Mouse (Mus musculus) MEL (cell line): ENCODE data around the gene Alad.

ENCODE experiments used
- CHD1 ChIP-seq: IDR thresholded peaks from 2 replicates; pipeline ENCODE4 v1.6.1; 2012; ENCODE audit warnings: low read depth, mild to moderate bottlenecking, inconsistent platforms, low read length, improper control_type of control experiment
- CTCF ChIP-seq, 3 experiments: IDR thresholded peaks in 2 of 3; conservative IDR thresholded peaks in 1 of 3; 2 replicates each; pipeline ENCODE4 v1.5.1; 2011 to 2012; ENCODE audit warnings: low read length in 3 of 3, low read depth in 2 of 3, mild to moderate bottlenecking in 2 of 3, improper control_type of control experiment in 1 of 3, inconsistent platforms in 1 of 3, mixed read lengths in 1 of 3, moderate library complexity in 1 of 3; ENCODE audit not compliant: control insufficient read depth in 1 of 3, insufficient read depth in 1 of 3, poor library complexity in 1 of 3, severe bottlenecking in 1 of 3
- ELF1 ChIP-seq: IDR thresholded peaks from 2 replicates; pipeline ENCODE4 v1.6.1; 2014; ENCODE audit warnings: low read depth, mild to moderate bottlenecking, inconsistent platforms, low read length, improper control_type of control experiment, moderate library complexity
- KAT2A ChIP-seq: conservative IDR thresholded peaks from 2 replicates; pipeline ENCODE4 v1.6.1; 2012; ENCODE audit warnings: low read depth, low read length, improper control_type of control experiment, inconsistent platforms
- MAFK ChIP-seq: IDR thresholded peaks from 2 replicates; pipeline ENCODE4 v1.6.1; 2011; ENCODE audit warnings: low read depth, mild to moderate bottlenecking, low read length, improper control_type of control experiment, borderline replicate concordance
- MAX ChIP-seq: IDR thresholded peaks from 2 replicates; pipeline ENCODE4 v1.6.1; 2011; ENCODE audit warnings: low read length, improper control_type of control experiment
- NRF1 ChIP-seq: IDR thresholded peaks from 2 replicates; pipeline ENCODE4 v1.6.1; 2014; ENCODE audit warnings: low read depth, mild to moderate bottlenecking, inconsistent platforms, low read length, improper control_type of control experiment, moderate library complexity; ENCODE audit not compliant: poor library complexity, insufficient read depth, severe bottlenecking
- POLR2A ChIP-seq, 2 experiments: IDR thresholded peaks; 2 replicates each; pipeline ENCODE4 v1.6.1; 2011 to 2012; ENCODE audit warnings: low read length in 2 of 2, mild to moderate bottlenecking in 2 of 2, control low read depth in 1 of 2, improper control_type of control experiment in 1 of 2, low read depth in 1 of 2, moderate library complexity in 1 of 2; ENCODE audit not compliant: control insufficient read depth in 1 of 2, insufficient read depth in 1 of 2, poor library complexity in 1 of 2
- POLR2AphosphoS2 ChIP-seq: IDR thresholded peaks from 2 replicates; pipeline ENCODE4 v1.6.1; 2011; ENCODE audit warnings: low read length, improper control_type of control experiment
- SIN3A ChIP-seq: IDR thresholded peaks from 2 replicates; pipeline ENCODE4 v1.6.1; 2012; ENCODE audit warnings: low read length, improper control_type of control experiment, inconsistent platforms

DNA sequence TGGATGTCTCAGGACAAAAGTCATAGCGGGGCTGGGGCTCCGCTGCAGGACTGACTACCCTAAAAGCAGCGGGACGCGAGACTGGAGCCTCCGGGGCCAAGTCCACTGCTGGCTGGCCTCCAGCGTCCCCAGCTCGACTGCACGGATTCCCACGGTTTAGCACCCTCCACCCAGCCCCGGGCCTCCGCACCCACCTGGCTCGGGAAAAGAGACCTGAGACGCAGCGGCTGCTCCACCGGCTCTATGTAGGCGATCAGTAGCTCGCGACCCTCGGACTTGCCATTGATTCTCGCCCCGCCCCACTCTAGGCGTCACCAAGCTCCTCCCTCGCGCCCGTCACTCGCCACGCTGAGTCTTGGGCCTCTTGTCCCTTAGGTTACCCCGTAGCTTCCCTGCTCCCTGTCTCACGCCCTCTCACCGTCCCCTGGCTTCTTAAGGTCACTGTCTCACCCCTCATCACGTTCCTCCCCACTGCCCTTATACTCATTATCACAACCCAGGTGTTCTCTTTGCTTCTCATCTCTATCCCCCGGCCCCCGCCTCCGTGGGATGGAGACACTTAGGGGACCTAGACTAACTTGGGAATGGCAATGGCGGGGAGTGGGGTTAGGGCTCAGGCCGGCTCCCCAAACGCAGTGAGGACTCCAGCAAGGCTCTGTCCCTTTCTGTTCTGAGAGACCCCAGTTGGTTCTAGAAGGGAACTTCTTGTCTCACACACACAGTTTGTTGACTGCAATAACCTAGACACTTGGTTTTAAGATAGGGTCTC, 17.6 kb downstream of the Alad start:
- TF ChIP-seq MAFK, result no peak
- no peak for TF ChIP-seq CTCF (IDR thresholded peaks at IDR 0.05 in 2 of 3, conservative IDR thresholded peaks at IDR 0.05 in 1 of 3; ENCODE audit: control insufficient read depth in 1 of 3, insufficient read depth in 1 of 3, low read depth in 2 of 3, low read length in 3 of 3, poor library complexity in 1 of 3, severe bottlenecking in 1 of 3)
- no peak; the same call in 1 of the 2 replicates for TF ChIP-seq KAT2A
- peak in 1 of 2 experiments; percentile 98; a peak in 2 of 4 replicates for TF ChIP-seq POLR2A (IDR thresholded peaks at IDR 0.05; ENCODE audit: control insufficient read depth in 1 of 2, insufficient read depth in 1 of 2, low read depth in 1 of 2, low read length in 2 of 2, poor library complexity in 1 of 2)
- TF ChIP-seq NRF1, result peak; percentile 43; the same call in 1 of the 2 replicates
- TF ChIP-seq CHD1, result no peak
- TF ChIP-seq MAX, result peak; percentile 87
- TF ChIP-seq POLR2AphosphoS2, result peak; percentile 99
- TF ChIP-seq SIN3A, result peak; percentile 93
- TF ChIP-seq ELF1, result peak; percentile 79
